Mouse (Mus musculus): Measurements from ENCODE around the gene Rnf19b. TPM values are rescaled to one million over a fixed set of nuclear protein-coding genes. Genes with fewer than 3 reads are reported as not detected.

Gene Rnf19b
- total RNA-seq, 1 experiment from 2014 or later, result 29.8 TPM

GRCm38 (mm10) chr4:129034706-129035660 is 23.1 kb upstream of the Rnf19b start:
- DNase-seq, result peak; percentile 75

GRCm38 (mm10) chr4:129035851-129036445 is 22.1 kb upstream of the Rnf19b start:
- peak; percentile 38 for DNase-seq

- no peak for DNase-seq
Observed at GRCm38 (mm10) chr4:129047721-129048421, 10.2 kb upstream of the Rnf19b start.

GRCm38 (mm10) chr4:129048501-129049305 is 9.4 kb upstream of the Rnf19b start:
- DNase-seq, result peak; percentile 69

- no peak for DNase-seq
Observed at GRCm38 (mm10) chr4:129049306-129050011, 8.6 kb upstream of the Rnf19b start.

GRCm38 (mm10) chr4:129050365-129050764 is 7.7 kb upstream of the Rnf19b start:
- no peak for DNase-seq

- DNase-seq, result no peak
Observed at GRCm38 (mm10) chr4:129050901-129051417, 7.1 kb upstream of the Rnf19b start.

- DNase-seq, result no peak
Observed at GRCm38 (mm10) chr4:129051461-129052183, 6.4 kb upstream of the Rnf19b start.

GRCm38 (mm10) chr4:129054757-129055156 is 3.3 kb upstream of the Rnf19b start:
- DNase-seq, result no peak

GRCm38 (mm10) chr4:129055562-129055961 is 2.5 kb upstream of the Rnf19b start:
- no peak for DNase-seq

- peak; percentile 95 for DNase-seq
Observed at GRCm38 (mm10) chr4:129057533-129058206, 401 bp upstream of the Rnf19b start.

GRCm38 (mm10) chr4:129059125-129059551 is 1.1 kb downstream of the Rnf19b start:
- DNase-seq, result peak; percentile 17

GRCm38 (mm10) chr4:129059922-129060321 is 1.9 kb downstream of the Rnf19b start:
- no peak for DNase-seq

- DNase-seq, result no peak
Observed at GRCm38 (mm10) chr4:129061486-129061885, 3.4 kb downstream of the Rnf19b start.

- DNase-seq, result no peak
Observed at GRCm38 (mm10) chr4:129062281-129063075, 4.4 kb downstream of the Rnf19b start.

GRCm38 (mm10) chr4:129065688-129066236 is 7.7 kb downstream of the Rnf19b start:
- DNase-seq, result no peak

- no peak for DNase-seq
Observed at GRCm38 (mm10) chr4:129067638-129068415, 9.8 kb downstream of the Rnf19b start.

- DNase-seq, result no peak
Observed at GRCm38 (mm10) chr4:129068848-129069247, 10.8 kb downstream of the Rnf19b start.
